Mouse (Mus musculus) MEL (cell line): ENCODE measurements at regions not wholly inside any gene's neighbourhood (a gene's known extent, or its start where the extent isn't known, plus 50 kb on each side); places are given as distances from the start of the nearest gene placed in this dataset.

Experiments
- CHD2 ChIP-seq: IDR thresholded peaks from 2 replicates; pipeline ENCODE4 v1.6.1; 2011; ENCODE audit warnings: low read length, improper control_type of control experiment
- CTCF ChIP-seq, 3 experiments: IDR thresholded peaks in 2 of 3; conservative IDR thresholded peaks in 1 of 3; 2 replicates each; pipeline ENCODE4 v1.5.1; 2011 to 2012; ENCODE audit warnings: low read length in 3 of 3, low read depth in 2 of 3, mild to moderate bottlenecking in 2 of 3, improper control_type of control experiment in 1 of 3, inconsistent platforms in 1 of 3, mixed read lengths in 1 of 3, moderate library complexity in 1 of 3; ENCODE audit not compliant: control insufficient read depth in 1 of 3, insufficient read depth in 1 of 3, poor library complexity in 1 of 3, severe bottlenecking in 1 of 3
- EP300 ChIP-seq, 2 experiments: IDR thresholded peaks; 2 replicates each; pipeline ENCODE4 v1.6.1; 2011; ENCODE audit warnings: improper control_type of control experiment in 2 of 2, low read length in 2 of 2, low read depth in 1 of 2, mild to moderate bottlenecking in 1 of 2
- ETS1 ChIP-seq: IDR thresholded peaks from 2 replicates; pipeline ENCODE4 v1.6.1; 2012; ENCODE audit warnings: low read depth, mild to moderate bottlenecking, inconsistent platforms, low read length, improper control_type of control experiment, moderate library complexity
- GATA1 ChIP-seq: IDR thresholded peaks from 2 replicates; pipeline ENCODE4 v1.6.1; 2011; ENCODE audit warnings: low read depth, low read length, improper control_type of control experiment
- KAT2A ChIP-seq: conservative IDR thresholded peaks from 2 replicates; pipeline ENCODE4 v1.6.1; 2012; ENCODE audit warnings: low read depth, low read length, improper control_type of control experiment, inconsistent platforms
- MAFK ChIP-seq: IDR thresholded peaks from 2 replicates; pipeline ENCODE4 v1.6.1; 2011; ENCODE audit warnings: low read depth, mild to moderate bottlenecking, low read length, improper control_type of control experiment, borderline replicate concordance
- MAX ChIP-seq: IDR thresholded peaks from 2 replicates; pipeline ENCODE4 v1.6.1; 2011; ENCODE audit warnings: low read length, improper control_type of control experiment
- POLR2A ChIP-seq, 2 experiments: IDR thresholded peaks; 2 replicates each; pipeline ENCODE4 v1.6.1; 2011 to 2012; ENCODE audit warnings: low read length in 2 of 2, mild to moderate bottlenecking in 2 of 2, control low read depth in 1 of 2, improper control_type of control experiment in 1 of 2, low read depth in 1 of 2, moderate library complexity in 1 of 2; ENCODE audit not compliant: control insufficient read depth in 1 of 2, insufficient read depth in 1 of 2, poor library complexity in 1 of 2
- POLR2AphosphoS5 ChIP-seq: IDR thresholded peaks from 2 replicates; pipeline ENCODE4 v1.6.1; 2012; ENCODE audit warnings: low read depth, borderline replicate concordance, mild to moderate bottlenecking, inconsistent platforms, low read length, moderate library complexity, mixed read lengths
- SMC3 ChIP-seq: IDR thresholded peaks from 2 replicates; pipeline ENCODE4 v1.6.1; 2011; ENCODE audit warnings: low read depth, low read length, improper control_type of control experiment
- TBP ChIP-seq: IDR thresholded peaks from 2 replicates; pipeline ENCODE4 v1.8.0; 2011; ENCODE audit warnings: low read depth, low read length, improper control_type of control experiment
- ZKSCAN1 ChIP-seq: IDR thresholded peaks from 2 replicates; pipeline ENCODE4 v1.6.1; 2012; ENCODE audit warnings: low read depth, mild to moderate bottlenecking, inconsistent platforms, low read length, improper control_type of control experiment, moderate library complexity
- ZNF384 ChIP-seq: IDR thresholded peaks from 2 replicates; pipeline ENCODE4 v1.6.1; 2012; ENCODE audit warnings: low read depth, mild to moderate bottlenecking, inconsistent platforms, low read length, improper control_type of control experiment

DNA sequence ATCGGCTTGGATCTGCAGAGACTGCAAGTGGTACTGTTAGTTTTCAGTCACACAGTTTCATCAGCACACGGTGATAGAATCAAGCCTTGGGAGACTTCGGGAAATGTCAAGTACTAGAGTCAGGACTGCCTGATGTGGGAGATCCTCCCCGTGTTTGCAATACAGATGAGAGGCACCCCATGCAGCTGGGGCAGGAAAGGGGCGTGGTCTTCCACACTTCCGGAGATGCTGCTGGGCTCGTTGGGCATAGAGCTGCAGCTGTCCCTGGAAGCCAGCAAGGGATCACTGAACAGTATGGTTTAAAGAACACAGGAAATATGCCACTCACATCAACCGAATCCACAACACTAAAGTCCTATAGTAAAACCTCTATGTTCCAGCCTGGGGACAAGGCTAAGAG is 59.0 kb upstream of the Cdh5 start:
- TF ChIP-seq SMC3: no peak
- no peak for TF ChIP-seq CTCF (IDR thresholded peaks at IDR 0.05 in 2 of 3, conservative IDR thresholded peaks at IDR 0.05 in 1 of 3; ENCODE audit: control insufficient read depth in 1 of 3, insufficient read depth in 1 of 3, low read depth in 2 of 3, low read length in 3 of 3, poor library complexity in 1 of 3, severe bottlenecking in 1 of 3)
- no peak for TF ChIP-seq ZKSCAN1
- no peak for TF ChIP-seq TBP
- TF ChIP-seq POLR2A (IDR thresholded peaks at IDR 0.05; ENCODE audit: control insufficient read depth in 1 of 2, insufficient read depth in 1 of 2, low read depth in 1 of 2, low read length in 2 of 2, poor library complexity in 1 of 2): no peak
- no peak for TF ChIP-seq KAT2A
- TF ChIP-seq MAFK: no peak
- no peak for TF ChIP-seq GATA1
- no peak for TF ChIP-seq CHD2
- TF ChIP-seq EP300 (IDR thresholded peaks at IDR 0.05; ENCODE audit: low read depth in 1 of 2, low read length in 2 of 2): no peak
- TF ChIP-seq ZNF384: no peak
- no peak for TF ChIP-seq ETS1
- no peak for TF ChIP-seq POLR2AphosphoS5
- no peak for TF ChIP-seq MAX
